Mouse (Mus musculus): ENCODE results near the gene Nrros.

GRCm38 (mm10) chr16:32154437-32154836 lies 11.0 kb downstream of the Nrros start:
- TF ChIP-seq CTCF (IDR thresholded peaks at IDR 0.05; ENCODE audit: low read depth, low read length) (no peak), TAL1 (conservative IDR thresholded peaks at IDR 0.05; ENCODE audit: low read depth, low read length) (no peak)
